Mouse (Mus musculus): ENCODE data around the gene Cnnm2. TPM values are rescaled to one million over a fixed set of nuclear protein-coding genes. Genes with fewer than 3 reads are reported as not detected.
"Not testable (repeated sequence)": the region's sequence is repeated elsewhere in the genome, so short reads cannot be mapped to it uniquely, and the experiment has no call there.

Cnnm2 gene
- total and polyA plus RNA-seq, 2 experiments from 2014 or later = 6.2 to 16.6 TPM

GRCm38 (mm10) chr19:46777928-46778680, 16.7 kb downstream of the Cnnm2 start:
- Histone ChIP-seq H3K4me3 (ENCODE audit: low read depth, low read length) (no peak overlapping the region), H3K36me3 (ENCODE audit: insufficient read depth) (no peaks in the 10 kb centered on the region), H3K27me3 (ENCODE audit: insufficient read depth, low read length) (no peaks in the 10 kb centered on the region), H3K9me3 (ENCODE audit: low read length) (no peaks in the 10 kb centered on the region), H3K9ac (no peak overlapping the region), H3K4me1 (ENCODE audit: insufficient read depth) (no peaks in the 10 kb centered on the region), H3K4me2 (ENCODE audit: low read depth) (no peak overlapping the region), H3K27ac (ENCODE audit: low read depth, low read length) (no peak overlapping the region)
- DNase-seq = no peak
- TF ChIP-seq CTCF (IDR thresholded peaks at IDR 0.05; ENCODE audit: low read depth) = no peak
- ATAC-seq = no peak
- 78% methylated on average over 12 of the region's 12 CpGs for WGBS

GRCm38 (mm10) chr19:46779130-46779529, 17.7 kb downstream of the Cnnm2 start:
- H3K9ac ChIP-seq; H3K36me3 ChIP-seq (ENCODE audit: insufficient read depth); H3K4me3 ChIP-seq (ENCODE audit: low read depth, low read length); H3K27me3 ChIP-seq (ENCODE audit: insufficient read depth, low read length); H3K27ac ChIP-seq (ENCODE audit: low read depth, low read length); DNase-seq; H3K4me1 ChIP-seq (ENCODE audit: insufficient read depth); H3K4me2 ChIP-seq (ENCODE audit: low read depth); ATAC-seq; H3K9me3 ChIP-seq (ENCODE audit: low read length): not testable (repeated sequence)
- WGBS = 97% methylated on average over 1 of the region's 1 CpGs

GRCm38 (mm10) chr19:46784038-46784437, 22.6 kb downstream of the Cnnm2 start:
- Histone ChIP-seq H3K4me3 (ENCODE audit: low read depth, low read length) (no peak overlapping the region), H3K4me2 (ENCODE audit: low read depth) (no peak overlapping the region), H3K9ac (no peak overlapping the region), H3K36me3 (ENCODE audit: insufficient read depth) (no peaks in the 10 kb centered on the region), H3K4me1 (ENCODE audit: insufficient read depth) (no peaks in the 10 kb centered on the region), H3K27me3 (ENCODE audit: insufficient read depth, low read length) (no peaks in the 10 kb centered on the region), H3K27ac (ENCODE audit: low read depth, low read length) (no peak overlapping the region), H3K9me3 (ENCODE audit: low read length) (no peaks in the 10 kb centered on the region)
- DNase-seq = no peak
- no peak for ATAC-seq
- TF ChIP-seq CTCF (IDR thresholded peaks at IDR 0.05; ENCODE audit: low read depth) = no peak
- WGBS = 78% methylated on average over 5 of the region's 5 CpGs

- H3K9ac ChIP-seq = no peak overlapping the region
- H3K27me3 ChIP-seq (ENCODE audit: insufficient read depth, low read length) = no peaks in the 10 kb centered on the region
- H3K9me3 ChIP-seq (ENCODE audit: low read length) = no peaks in the 10 kb centered on the region
- H3K4me3 ChIP-seq (ENCODE audit: low read depth, low read length) = no peak overlapping the region
- no peak for TF ChIP-seq CTCF (IDR thresholded peaks at IDR 0.05; ENCODE audit: low read depth)
- WGBS = 89% methylated on average over 6 of the region's 6 CpGs
- H3K4me1 ChIP-seq (ENCODE audit: insufficient read depth) = no peaks in the 10 kb centered on the region
- DNase-seq (no peak), ATAC-seq (no peak)
- no peak overlapping the region for H3K4me2 ChIP-seq (ENCODE audit: low read depth)
- no peaks in the 10 kb centered on the region for H3K36me3 ChIP-seq (ENCODE audit: insufficient read depth)
- no peak overlapping the region for H3K27ac ChIP-seq (ENCODE audit: low read depth, low read length)
Measured at GRCm38 (mm10) chr19:46784502-46784901, 23.1 kb downstream of the Cnnm2 start.

- Histone ChIP-seq H3K4me2 (ENCODE audit: low read depth) (no peak overlapping the region), H3K27me3 (ENCODE audit: insufficient read depth, low read length) (no peaks in the 10 kb centered on the region), H3K27ac (ENCODE audit: low read depth, low read length) (no peak overlapping the region), H3K36me3 (ENCODE audit: insufficient read depth) (no peaks in the 10 kb centered on the region), H3K9me3 (ENCODE audit: low read length) (no peaks in the 10 kb centered on the region), H3K4me1 (ENCODE audit: insufficient read depth) (no peaks in the 10 kb centered on the region), H3K4me3 (ENCODE audit: low read depth, low read length) (no peak overlapping the region), H3K9ac (no peak overlapping the region)
- WGBS = 73% methylated on average over 4 of the region's 4 CpGs
- TF ChIP-seq CTCF (IDR thresholded peaks at IDR 0.05; ENCODE audit: low read depth) = no peak
- ATAC-seq (peak; percentile 38), DNase-seq (peak; percentile 13)
Measured at GRCm38 (mm10) chr19:46785633-46786032, 24.2 kb downstream of the Cnnm2 start.

DNA sequence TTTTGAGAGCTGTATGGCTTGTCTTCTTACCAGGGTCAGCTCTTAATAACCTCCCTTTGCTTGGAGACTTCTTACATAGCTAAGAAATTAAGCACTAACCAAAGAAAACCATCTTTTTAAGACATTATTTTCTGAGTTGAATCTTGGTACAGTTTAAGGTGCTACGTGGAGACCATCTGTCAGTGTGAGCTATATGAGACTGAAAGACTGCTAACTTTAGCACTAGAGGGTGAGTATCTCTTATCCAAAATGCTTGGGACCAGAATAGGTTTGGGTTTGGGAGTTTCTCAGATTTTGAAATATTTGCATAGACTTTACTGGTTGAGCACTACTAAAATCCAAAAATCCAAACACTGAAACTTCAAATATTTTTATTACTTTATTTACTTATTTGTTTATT, 28.4 kb downstream of the Cnnm2 start:
- Histone ChIP-seq H3K27ac (ENCODE audit: low read depth, low read length) (no peak overlapping the region), H3K9ac (no peak overlapping the region), H3K4me2 (ENCODE audit: low read depth) (no peak overlapping the region), H3K4me3 (ENCODE audit: low read depth, low read length) (no peak overlapping the region), H3K36me3 (ENCODE audit: insufficient read depth) (no peaks in the 10 kb centered on the region), H3K27me3 (ENCODE audit: insufficient read depth, low read length) (no peaks in the 10 kb centered on the region), H3K4me1 (ENCODE audit: insufficient read depth) (no peaks in the 10 kb centered on the region), H3K9me3 (ENCODE audit: low read length) (no peaks in the 10 kb centered on the region)
- DNase-seq (no peak), ATAC-seq (no peak)
- 70% methylated on average over 1 of the region's 1 CpGs for WGBS
- TF ChIP-seq CTCF (IDR thresholded peaks at IDR 0.05; ENCODE audit: low read depth) = no peak

DNA sequence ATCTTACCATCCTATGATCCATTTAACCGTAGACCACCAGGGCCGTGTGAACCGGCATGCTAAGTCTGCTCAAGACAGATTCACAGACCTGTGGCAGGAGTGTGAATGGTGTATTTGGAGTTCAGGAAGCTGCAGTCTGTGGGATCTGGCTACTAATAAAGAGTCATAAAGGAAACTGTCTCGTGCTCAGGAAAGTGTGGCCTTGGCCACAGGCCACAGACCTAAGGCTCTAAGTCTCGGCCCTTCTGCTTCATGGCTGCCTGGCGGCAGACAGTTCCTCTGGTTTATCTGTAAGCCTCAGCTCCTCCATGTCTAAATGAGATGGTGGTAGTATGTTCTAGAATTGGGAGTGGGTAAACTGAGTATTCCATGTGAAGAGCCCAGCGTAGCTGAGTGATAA, 30.0 kb downstream of the Cnnm2 start:
- no peak for DNase-seq
- no peaks in the 10 kb centered on the region for H3K4me1 ChIP-seq (ENCODE audit: insufficient read depth)
- TF ChIP-seq CTCF (IDR thresholded peaks at IDR 0.05; ENCODE audit: low read depth) = no peak
- H3K9me3 ChIP-seq (ENCODE audit: low read length) = no peaks in the 10 kb centered on the region
- no peak overlapping the region for H3K27ac ChIP-seq (ENCODE audit: low read depth, low read length)
- no peak overlapping the region for H3K9ac ChIP-seq
- no peak overlapping the region for H3K4me3 ChIP-seq (ENCODE audit: low read depth, low read length)
- no peaks in the 10 kb centered on the region for H3K27me3 ChIP-seq (ENCODE audit: insufficient read depth, low read length)
- no peak for ATAC-seq
- H3K36me3 ChIP-seq (ENCODE audit: insufficient read depth) = no peaks in the 10 kb centered on the region
- H3K4me2 ChIP-seq (ENCODE audit: low read depth) = no peak overlapping the region
- 94% methylated on average over 7 of the region's 7 CpGs for WGBS
